Comparison of ENCODE assay signal across 8 mouse cellular contexts in genomic region chr2:116062251-116062651, GRCm38 (mm10). TPM values are rescaled to one million over a fixed set of nuclear protein-coding genes. Genes with fewer than 3 reads are reported as not detected.
DNase-seq lines count a peak whose midpoint lies in the region; ATAC-seq and TF ChIP-seq lines count a peak whose summit lies in the region.

No protein-coding gene starts in this region.

- H3K4me2 ChIP-seq in forebrain, embryonic 11.5 days (ENCODE audit: low read depth, low read length, severe bottlenecking), result peak overlapping the region; percentile 82
- peak overlapping the region; percentile 68 for H3K4me2 ChIP-seq in intestine, embryonic 14.5 days (ENCODE audit: low read length)
- H3K4me2 ChIP-seq in lung, embryonic 16.5 days (ENCODE audit: low read depth, low read length), result peak overlapping the region; percentile 77

- WGBS in heart, adult 2 months, result 2% methylated on average over 20 of the region's 20 CpGs
- 0% methylated on average over 20 of the region's 20 CpGs for WGBS in forebrain, embryonic 11.5 days
- 0% methylated on average over 20 of the region's 20 CpGs for WGBS in intestine, embryonic 14.5 days
- 0% methylated on average over 20 of the region's 20 CpGs for WGBS in lung, embryonic 16.5 days

- peak overlapping the region; percentile 94 for H3K27ac ChIP-seq in heart, adult 2 months
- H3K27ac ChIP-seq in forebrain, embryonic 11.5 days (ENCODE audit: low read depth, low read length), result peak overlapping the region; percentile 96
- peak overlapping the region; percentile 98 for H3K27ac ChIP-seq in intestine, embryonic 14.5 days (ENCODE audit: low read depth)
- peak overlapping the region; percentile 67 for H3K27ac ChIP-seq in lung, embryonic 16.5 days (ENCODE audit: low read length)

- peak; percentile 67 to 68 for DNase-seq in heart, adult 2 months
- DNase-seq in heart, adult 8-10 months (ENCODE audit: low spot score), result no peak
- DNase-seq in forebrain, embryonic 11.5 days (ENCODE audit: low spot score), result peak; percentile 82
- peak; percentile 71 for DNase-seq in intestine, embryonic 14.5 days (ENCODE audit: low spot score)
- peak; percentile 51 for DNase-seq in yolk sac, embryonic 10.5 days (ENCODE audit: low spot score)
- no peak for DNase-seq in right cerebral cortex, postnatal 14 days
- DNase-seq in adipocyte (ENCODE audit: low spot score), result no peak

- no peaks in the 10 kb centered on the region for H3K4me1 ChIP-seq in heart, adult 2 months (ENCODE audit: control insufficient read depth, insufficient read depth, low read length)
- peaks cover 8% of the 10 kb centered on the region for H3K4me1 ChIP-seq in forebrain, embryonic 11.5 days (replicated peaks; ENCODE audit: control insufficient read depth, insufficient read depth, low read length)
- H3K4me1 ChIP-seq in intestine, embryonic 14.5 days (replicated peaks; ENCODE audit: control insufficient read depth, insufficient read depth, low read length), result peaks cover 11% of the 10 kb centered on the region
- H3K4me1 ChIP-seq in lung, embryonic 16.5 days (replicated peaks; ENCODE audit: control insufficient read depth, insufficient read depth, low read length), result no peaks in the 10 kb centered on the region

- H3K79me2 ChIP-seq in heart, adult 2 months (replicated peaks; ENCODE audit: control insufficient read depth, insufficient read depth, low read length), result no peaks in the 10 kb centered on the region

- intact Hi-C loops in heart, adult 2 months (cut with DNase I), result loop anchor here (2.0 kb wide), 1 partner anchor 13 kb away; no protein-coding TSS in a partner anchor

- H3K9ac ChIP-seq in heart, adult 2 months (ENCODE audit: low read depth, low read length), result peak overlapping the region; percentile 80
- H3K9ac ChIP-seq in forebrain, embryonic 11.5 days (ENCODE audit: low read length), result peak overlapping the region; percentile 97
- H3K9ac ChIP-seq in intestine, embryonic 14.5 days (ENCODE audit: low read length), result peak overlapping the region; percentile 99
- H3K9ac ChIP-seq in lung, embryonic 16.5 days (ENCODE audit: low read length), result peak overlapping the region; percentile 82

- H3K9me3 ChIP-seq in forebrain, embryonic 11.5 days (ENCODE audit: control insufficient read depth, low read length), result no peaks in the 10 kb centered on the region
- no peaks in the 10 kb centered on the region for H3K9me3 ChIP-seq in intestine, embryonic 14.5 days (ENCODE audit: control insufficient read depth, low read length)
- no peaks in the 10 kb centered on the region for H3K9me3 ChIP-seq in lung, embryonic 16.5 days (ENCODE audit: control insufficient read depth, low read length)

- H3K27me3 ChIP-seq in heart, adult 2 months (ENCODE audit: control insufficient read depth, insufficient read depth, low read length), result no peaks in the 10 kb centered on the region
- H3K27me3 ChIP-seq in forebrain, embryonic 11.5 days (ENCODE audit: control insufficient read depth, insufficient read depth, low read length), result peaks cover 2% of the 10 kb centered on the region; the same call in 1 of the 2 replicates
- 0 out of 2 replicates have a peak, but pooled peaks cover 2% of the 10 kb centered on the region for H3K27me3 ChIP-seq in intestine, embryonic 14.5 days (replicated peaks; ENCODE audit: control insufficient read depth, insufficient read depth, low read length)
- H3K27me3 ChIP-seq in lung, embryonic 16.5 days (ENCODE audit: control insufficient read depth, insufficient read depth, low read depth, low read length), result no peaks in the 10 kb centered on the region; the same call in 1 of the 2 replicates

- no peak for TF ChIP-seq CTCF in heart, adult 2 months (IDR thresholded peaks at IDR 0.05)

- ATAC-seq in forebrain, embryonic 11.5 days (replicated peaks; ENCODE audit: low FRiP score), result peak; percentile 45
- no peak for ATAC-seq in intestine, embryonic 14.5 days (replicated peaks; ENCODE audit: low FRiP score, low TSS enrichment, low read depth)
- ATAC-seq in lung, embryonic 16.5 days (ENCODE audit: low read depth), result no peak; the same call in 1 of the 2 replicates

- H3K36me3 ChIP-seq in heart, adult 2 months (ENCODE audit: control insufficient read depth, insufficient read depth, low read length), result no peaks in the 10 kb centered on the region; the same call in 1 of the 2 replicates
- H3K36me3 ChIP-seq in forebrain, embryonic 11.5 days (ENCODE audit: control insufficient read depth, insufficient read depth, low read length), result no peaks in the 10 kb centered on the region
- H3K36me3 ChIP-seq in intestine, embryonic 14.5 days (ENCODE audit: control insufficient read depth, insufficient read depth, low read length), result peaks cover 13% of the 10 kb centered on the region; the same call in 1 of the 2 replicates
- no peaks in the 10 kb centered on the region for H3K36me3 ChIP-seq in lung, embryonic 16.5 days (ENCODE audit: control insufficient read depth, insufficient read depth, low read length)

- H3K4me3 ChIP-seq in heart, adult 2 months, result peak overlapping the region; percentile 60
- peak overlapping the region; percentile 75 for H3K4me3 ChIP-seq in forebrain, embryonic 11.5 days (ENCODE audit: low read depth, low read length)
- H3K4me3 ChIP-seq in intestine, embryonic 14.5 days (ENCODE audit: low read depth, low read length), result peak overlapping the region; percentile 78
- peak overlapping the region; percentile 62 for H3K4me3 ChIP-seq in lung, embryonic 16.5 days (ENCODE audit: low read length)

- no peak for TF ChIP-seq POLR2A in heart, adult 2 months (IDR thresholded peaks at IDR 0.05; ENCODE audit: insufficient read depth, low read depth, low read length)

- TF ChIP-seq EP300 in heart, adult 2 months (IDR thresholded peaks at IDR 0.05; ENCODE audit: insufficient read depth, low read depth, low read length), result no peak

RNA-seq across cellular contexts. Expression of gene Meis2, which starts 3.4 kb away (rescaled TPM):
- total RNA-seq in heart, adult 2 months (2021), result 10 to 100 TPM; 24.9 to 30.4 TPM
- polyA plus RNA-seq in heart, adult 2 months (2012; rRNA removed), result 16.9 and 22.4 TPM in 2 replicates
- total RNA-seq in heart, adult 8-10 months (2022), result 10 to 100 TPM; 24.2 to 31.6 (median 28.8) TPM
- 75.4 and 77.2 TPM in 2 replicates for polyA plus RNA-seq in forebrain, embryonic 11.5 days (2014; fragmentation: Nextera tagmentation; extraction: Ambion mirVana)
- 67.3 and 73.2 TPM in 2 replicates for polyA plus RNA-seq in intestine, embryonic 14.5 days (2014; fragmentation: Nextera tagmentation; extraction: Ambion mirVana)
- polyA plus RNA-seq in lung, embryonic 16.5 days (2015; fragmentation: Nextera tagmentation; extraction: Ambion mirVana), result 21.5 and 24.2 TPM in 2 replicates

Comparison
In these comparisons a context has a peak if more than half of its experiments do, and no peak if none do; other contexts are left out.
1. DNase-seq: peak in heart, adult 2 months (2 of 2), forebrain, embryonic 11.5 days (single experiment), intestine, embryonic 14.5 days (single experiment) and yolk sac, embryonic 10.5 days (single experiment); none in heart, adult 8-10 months (single experiment), right cerebral cortex, postnatal 14 days (single experiment) and adipocyte (single experiment).
2. Peak in every context shown above with its lines, with median percentiles within 50 percentile points of each other: H3K27ac ChIP-seq, H3K4me3 ChIP-seq, H3K9ac ChIP-seq and H3K4me2 ChIP-seq.